Mouse (Mus musculus): ENCODE results near the gene Nebl.
"Not testable (repeated sequence)": the region's sequence is repeated elsewhere in the genome, so short reads cannot be mapped to it uniquely, and the experiment has no call there.

Gene Nebl

GRCm38 (mm10) chr2:17402511-17402910 is 328.8 kb downstream of the Nebl start:
- no peak for DNase-seq (ENCODE audit: low spot score)

DNA sequence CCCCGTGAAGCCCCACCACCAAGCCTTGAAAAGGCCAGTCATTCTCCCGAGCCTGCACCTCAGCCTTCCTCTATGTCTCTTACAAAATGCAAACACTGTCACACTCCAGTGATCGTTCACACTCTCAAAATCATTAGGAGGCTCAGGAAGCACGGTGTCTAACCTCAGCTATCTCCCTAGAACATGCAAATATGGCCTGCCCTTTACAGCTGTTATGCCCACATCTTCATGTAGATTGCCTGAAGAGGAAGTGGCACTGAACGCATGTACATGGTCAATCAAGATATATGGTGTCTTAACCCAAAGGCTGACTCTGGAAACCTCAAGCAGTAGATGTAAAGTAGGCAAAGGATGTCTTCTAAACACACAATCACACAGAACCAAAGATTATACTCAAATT is 335.0 kb downstream of the Nebl start:
- no peak for DNase-seq (ENCODE audit: low spot score)

DNA sequence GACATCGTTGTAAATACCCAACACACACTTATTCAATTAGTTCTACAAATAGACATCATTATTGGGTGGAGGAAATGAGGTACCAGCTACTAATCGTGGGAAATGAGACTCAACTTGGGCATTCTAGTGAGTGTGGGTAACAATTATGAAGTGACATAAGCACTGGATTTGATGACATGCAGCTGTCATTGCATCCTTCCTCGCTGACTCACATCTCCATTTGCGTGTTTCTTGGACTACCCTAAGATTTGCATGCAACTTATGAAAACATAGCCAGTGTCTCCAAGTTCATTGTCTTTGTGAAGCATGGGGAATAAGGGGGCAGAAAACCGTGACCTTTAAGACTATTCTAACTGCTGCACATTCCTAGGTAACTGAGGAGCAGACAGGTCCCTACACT is 339.9 kb downstream of the Nebl start:
- DNase-seq (ENCODE audit: low spot score) = no peak

DNA sequence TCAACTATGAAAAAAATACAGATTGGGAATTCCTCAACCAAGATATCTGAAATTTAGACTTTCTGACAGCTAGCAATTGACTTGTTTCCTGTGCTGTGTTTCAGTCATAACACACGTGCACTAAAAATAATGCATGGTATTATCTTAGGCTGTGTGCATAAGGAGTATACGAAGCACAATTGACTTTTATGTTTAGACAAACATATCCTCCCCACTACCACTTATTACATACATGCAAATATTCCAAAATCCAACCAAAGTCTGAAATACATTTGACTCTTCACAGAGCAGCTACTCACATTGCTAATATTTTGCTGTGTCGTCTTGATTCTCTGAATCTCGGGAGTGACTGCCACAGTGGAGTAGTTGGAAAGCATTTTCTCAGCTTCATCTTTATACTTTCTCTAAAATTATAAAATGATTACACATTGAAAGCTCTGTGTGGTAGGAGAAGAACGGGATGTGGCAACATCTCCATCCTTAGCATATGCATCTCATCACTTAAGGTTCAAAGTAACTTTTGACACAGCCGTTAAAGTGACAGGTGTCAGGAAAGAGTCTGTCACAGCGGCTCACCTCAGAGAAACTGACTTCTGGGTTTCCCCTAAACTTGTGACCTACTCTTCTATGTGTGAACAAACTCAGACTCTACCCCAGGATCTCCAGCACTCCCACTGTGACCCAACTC is 340.6 kb downstream of the Nebl start:
- no peak for DNase-seq (ENCODE audit: low spot score)

- no peak for DNase-seq (ENCODE audit: low spot score)
Measured at GRCm38 (mm10) chr2:17389886-17390285, 341.4 kb downstream of the Nebl start.

DNA sequence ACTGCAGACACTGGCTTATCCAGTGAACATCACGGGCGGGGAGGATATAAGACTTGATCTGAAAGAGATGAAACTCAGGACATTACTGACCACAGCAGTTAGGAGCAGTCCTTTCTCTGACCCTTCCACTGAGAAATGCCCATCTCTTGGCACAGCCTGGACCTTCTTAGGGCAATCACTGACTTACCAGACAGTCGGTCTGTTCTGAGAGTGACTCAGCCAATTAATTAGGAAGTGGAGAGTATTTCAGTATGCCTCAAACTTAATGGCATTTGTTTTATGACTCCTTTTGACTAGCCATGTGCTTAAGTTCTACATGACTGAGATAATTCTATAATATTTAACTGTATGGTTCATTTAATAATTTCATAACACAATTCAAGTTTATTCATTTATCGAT is 341.9 kb downstream of the Nebl start:
- DNase-seq (ENCODE audit: low spot score) = no peak

DNA sequence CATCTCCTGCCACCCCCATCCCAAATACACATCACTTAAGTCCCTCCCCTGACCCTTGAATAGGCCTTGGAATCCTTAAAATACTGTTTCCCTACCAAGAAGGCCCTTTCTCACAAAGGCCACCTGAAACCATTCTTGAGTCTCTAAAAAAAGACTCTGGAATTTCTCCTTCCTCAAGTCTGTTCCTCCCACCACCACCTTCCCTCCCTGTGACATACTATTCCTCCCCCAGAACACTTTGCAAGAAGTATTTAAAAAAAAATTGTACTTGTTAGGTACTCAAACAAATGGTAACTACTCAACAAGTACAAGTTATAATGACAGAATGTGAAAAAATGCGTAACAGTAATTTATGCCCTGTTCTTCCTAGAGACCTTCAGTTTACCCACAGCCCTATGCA is 349.0 kb downstream of the Nebl start:
- DNase-seq (ENCODE audit: low spot score) = no peak

- DNase-seq (ENCODE audit: low spot score) = no peak
Measured at GRCm38 (mm10) chr2:17375916-17376315, 355.3 kb downstream of the Nebl start.

GRCm38 (mm10) chr2:17365671-17366070 is 365.6 kb downstream of the Nebl start:
- no peak for DNase-seq (ENCODE audit: low spot score)

GRCm38 (mm10) chr2:17364971-17365548 is 366.2 kb downstream of the Nebl start:
- no peak for DNase-seq (ENCODE audit: low spot score)

DNA sequence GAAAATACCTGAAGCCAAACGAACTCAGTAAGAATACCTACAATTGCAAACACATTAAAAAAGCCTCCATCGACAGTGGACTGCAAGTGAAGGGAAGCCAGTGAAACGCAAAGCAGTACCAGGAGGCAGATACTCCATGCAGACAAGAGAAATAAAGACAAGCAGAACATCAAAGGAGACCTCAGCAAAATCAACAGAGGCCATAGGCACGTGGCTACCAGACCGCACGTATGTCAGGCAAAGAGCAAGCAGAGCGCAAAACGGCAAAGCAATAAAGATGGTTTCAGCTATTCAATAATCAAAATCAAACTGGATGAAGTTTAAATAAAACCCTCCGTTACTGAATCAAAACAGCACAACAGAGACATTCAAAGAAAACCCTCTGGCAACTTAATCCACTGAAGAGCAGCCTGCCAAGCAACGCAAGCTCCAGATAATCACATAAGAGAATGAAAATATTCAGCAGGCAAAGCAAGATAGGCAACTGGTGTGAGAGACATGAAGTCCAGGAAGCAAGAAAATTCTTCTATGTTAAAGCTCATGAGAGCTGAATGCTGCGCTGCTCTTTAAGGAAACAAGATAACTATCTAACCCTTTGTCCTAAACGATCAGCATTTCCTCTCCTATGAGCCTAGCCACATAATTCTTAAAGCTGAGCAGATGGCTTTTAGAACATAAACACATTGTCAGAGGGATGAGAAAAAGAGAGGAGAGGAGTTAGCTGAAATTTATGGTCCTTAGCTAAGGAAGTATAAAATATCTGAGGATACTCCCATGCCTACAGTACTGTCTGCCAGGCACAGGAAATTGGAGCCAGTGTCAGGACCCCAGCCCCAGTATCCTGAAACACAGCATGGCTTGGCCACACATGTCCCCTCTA is 367.7 kb downstream of the Nebl start:
- DNase-seq (ENCODE audit: low spot score) = no peak

DNA sequence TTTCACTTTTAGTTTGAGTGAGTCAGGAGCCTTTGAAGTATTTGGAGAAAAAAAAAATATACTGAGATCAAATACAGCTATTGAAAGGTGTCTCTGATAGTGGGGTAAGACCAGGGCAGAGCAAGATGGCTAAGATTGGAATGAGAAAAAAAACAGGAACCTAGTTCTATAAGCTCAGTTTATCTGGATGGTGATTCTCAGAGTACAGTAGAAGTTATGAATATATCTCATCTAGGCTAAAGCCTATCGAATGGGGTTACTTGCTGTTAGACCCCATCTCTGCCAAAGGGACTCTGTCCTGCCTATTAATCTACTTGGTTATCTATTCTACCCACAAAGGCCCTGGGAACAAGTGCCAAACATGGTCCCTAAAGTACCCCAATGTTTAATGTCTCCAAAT is 369.1 kb downstream of the Nebl start:
- no peak for DNase-seq (ENCODE audit: low spot score)

DNA sequence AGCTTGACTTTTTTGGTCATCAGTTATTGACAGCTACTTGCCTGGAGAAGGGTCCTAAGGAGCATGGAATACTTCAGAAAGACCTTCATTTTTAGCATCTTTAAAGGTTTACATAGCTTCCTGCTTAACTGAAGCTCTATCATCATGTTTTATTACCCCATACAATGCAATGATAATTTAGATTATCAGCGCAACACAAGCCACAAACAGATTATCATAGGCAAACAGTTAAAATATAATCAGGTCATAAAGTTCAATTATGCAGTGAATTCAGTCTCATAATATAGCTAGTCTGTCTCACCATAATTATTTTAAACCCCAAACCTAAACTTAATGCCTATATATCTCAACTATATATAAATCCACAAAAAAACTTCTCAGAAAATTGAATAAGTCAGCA is 386.6 kb downstream of the Nebl start:
- no peak for DNase-seq (ENCODE audit: low spot score)

DNA sequence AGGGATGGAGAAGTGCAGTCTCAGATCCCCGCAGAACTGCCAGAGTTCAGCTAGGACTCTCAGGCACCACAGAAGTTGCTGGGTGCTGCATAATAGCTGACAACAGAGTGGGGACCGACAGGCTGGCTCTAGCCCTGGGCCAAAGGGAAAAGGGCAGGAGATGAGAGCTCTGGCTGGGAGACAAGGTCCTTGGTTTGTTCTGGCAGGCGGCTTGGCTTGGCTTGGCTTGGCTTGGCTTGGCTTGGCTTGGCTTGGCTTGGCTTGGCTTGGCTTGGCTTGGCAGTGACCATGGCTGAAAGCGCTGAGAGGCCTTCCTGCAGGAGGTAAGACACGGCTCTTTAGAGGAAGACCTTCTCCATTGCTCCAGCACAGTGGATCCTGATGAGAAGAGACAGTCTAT is 395.8 kb downstream of the Nebl start:
- peak; percentile 15 for DNase-seq (ENCODE audit: low spot score)

- no peak for DNase-seq (ENCODE audit: low spot score)
Measured at GRCm38 (mm10) chr2:17326590-17326989, 404.7 kb downstream of the Nebl start.

DNA sequence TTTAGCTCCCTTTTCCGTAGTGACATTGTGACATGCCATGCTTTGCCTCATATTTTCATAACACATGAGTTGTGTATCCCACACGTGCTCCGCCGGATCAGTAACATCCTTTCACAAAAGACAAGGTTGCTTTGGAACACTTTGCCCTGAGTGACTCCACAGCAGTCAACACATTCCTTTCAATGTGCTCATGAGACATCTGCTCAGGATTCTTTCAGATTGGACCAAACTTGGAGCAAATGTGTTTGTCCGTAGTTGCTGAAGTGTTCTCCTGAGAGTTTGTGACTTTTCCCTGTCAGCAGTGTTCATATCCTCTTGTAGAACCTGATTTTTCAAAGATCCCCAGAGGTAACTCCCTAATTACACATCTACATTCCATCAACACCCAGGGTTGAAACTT is 414.4 kb downstream of the Nebl start:
- no peak for DNase-seq (ENCODE audit: low spot score)

GRCm38 (mm10) chr2:17301379-17301778 is 429.9 kb downstream of the Nebl start:
- no peak for DNase-seq (ENCODE audit: low spot score)

DNA sequence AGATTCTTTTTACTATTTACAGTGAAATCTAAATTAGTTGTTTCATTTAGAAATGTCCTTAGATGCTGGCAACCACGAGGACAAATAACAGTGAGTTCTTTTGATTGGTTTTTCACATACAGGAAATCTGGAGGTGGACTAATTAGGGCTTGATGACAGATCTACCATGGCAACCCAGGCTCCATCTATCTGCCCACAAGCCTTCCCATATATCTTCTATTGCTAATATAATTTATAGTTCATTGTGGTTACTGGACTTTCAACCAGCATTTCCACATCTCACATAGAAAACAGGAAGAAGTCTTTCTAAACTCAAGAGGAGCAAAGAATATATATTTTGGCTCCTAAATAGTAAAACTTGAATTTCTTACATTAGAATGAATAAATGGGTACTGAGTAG is 433.8 kb downstream of the Nebl start:
- DNase-seq (ENCODE audit: low spot score) = no peak

DNA sequence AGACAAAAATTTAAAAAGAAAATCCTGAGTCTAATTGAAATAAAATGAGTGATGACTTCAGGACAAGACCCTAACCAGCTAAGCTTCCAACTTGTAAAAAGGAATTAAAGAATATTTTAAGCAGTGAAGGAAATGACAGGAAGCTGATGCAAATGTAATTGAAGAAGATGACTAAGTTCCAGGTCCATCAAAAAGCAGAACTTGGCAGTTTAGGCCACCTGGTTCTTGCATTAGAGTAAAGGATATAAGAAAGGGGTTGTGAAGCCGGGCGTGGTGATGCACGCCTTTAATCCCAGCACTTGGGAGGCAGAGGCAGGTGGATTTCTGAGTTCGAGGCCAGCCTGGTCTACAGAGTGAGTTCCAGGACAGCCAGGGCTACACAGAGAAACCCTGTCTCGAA is 436.0 kb downstream of the Nebl start:
- DNase-seq (ENCODE audit: low spot score) = not testable (repeated sequence)

All from layer of hippocampus, adult 11-12 months (tissue).